Mouse (Mus musculus): ENCODE measurements around the gene Aff1. TPM values are rescaled to one million over a fixed set of nuclear protein-coding genes. Genes with fewer than 3 reads are reported as not detected.
A peak's percentile ranks its signal among the peaks of the same experiment; 100 is the strongest.

The Aff1 gene
- total RNA-seq, 1 experiment from 2014 or later = 76.9 TPM

GRCm38 (mm10) chr5:103690190-103690589 lies 2.0 kb upstream of the Aff1 start:
- ATAC-seq (ENCODE audit: extremely low read depth, insufficient number of reproducible peaks, low FRiP score, poor library complexity, severe bottlenecking) = no peak

DNA sequence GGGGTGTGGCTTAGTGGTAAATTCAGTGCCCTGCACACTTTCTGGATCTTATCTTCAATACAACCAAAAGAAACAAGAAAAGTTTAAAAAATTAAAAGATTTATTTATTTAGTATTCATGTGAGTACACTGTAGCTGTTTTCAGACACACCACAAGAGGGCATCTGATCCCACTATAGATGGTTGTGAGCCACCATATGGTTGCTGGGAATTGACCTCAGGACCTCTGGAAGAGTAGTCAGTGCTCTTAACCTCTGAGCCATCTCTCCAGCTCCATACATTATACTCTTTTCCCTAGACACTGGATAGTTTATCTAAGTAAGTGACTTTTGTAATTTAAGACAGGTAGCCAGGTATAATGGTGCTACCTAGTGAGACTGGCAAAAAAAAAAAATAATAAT lies 1.0 kb upstream of the Aff1 start:
- no peak for ATAC-seq (ENCODE audit: extremely low read depth, insufficient number of reproducible peaks, low FRiP score, poor library complexity, severe bottlenecking)

GRCm38 (mm10) chr5:103692531-103693040 lies 412 bp downstream of the Aff1 start:
- no peak for ATAC-seq (ENCODE audit: extremely low read depth, insufficient number of reproducible peaks, low FRiP score, poor library complexity, severe bottlenecking)

DNA sequence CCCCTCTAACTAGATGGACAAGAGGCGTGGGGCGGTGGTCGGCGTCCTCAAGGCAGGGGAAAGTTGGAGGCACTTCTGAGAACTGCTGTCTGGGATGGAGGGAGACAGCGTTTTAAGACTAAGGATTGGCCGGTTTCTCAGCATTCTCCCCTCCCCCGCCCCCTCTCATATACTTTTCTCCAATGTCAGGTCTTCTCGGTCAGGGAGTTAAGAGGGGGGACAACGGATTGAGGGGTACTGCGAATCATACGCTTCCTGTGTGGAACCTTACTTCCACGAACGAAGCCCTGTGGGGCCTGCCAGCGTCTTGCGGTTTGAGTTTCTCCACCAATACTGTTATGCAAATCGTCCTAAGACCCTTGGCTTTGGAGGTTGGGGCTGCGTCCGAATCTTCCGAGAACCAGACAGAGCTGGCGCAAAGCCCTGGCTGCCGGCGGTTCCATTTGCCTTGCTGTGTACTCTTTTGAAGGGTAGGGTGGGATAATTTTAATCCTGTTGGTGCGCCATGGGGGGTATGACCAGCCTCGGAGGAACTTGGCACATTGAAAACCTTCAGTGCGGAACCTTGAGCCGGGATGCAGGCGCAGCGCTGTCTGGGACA lies 967 bp downstream of the Aff1 start:
- 0 out of 2 replicates have a peak, but pooled peaks have one; percentile 18 for ATAC-seq (ENCODE audit: extremely low read depth, insufficient number of reproducible peaks, low FRiP score, poor library complexity, severe bottlenecking)

- ATAC-seq (ENCODE audit: extremely low read depth, insufficient number of reproducible peaks, low FRiP score, poor library complexity, severe bottlenecking) = no peak
Observed at GRCm38 (mm10) chr5:103694094-103694493, 1.9 kb downstream of the Aff1 start.

- no peak for ATAC-seq (ENCODE audit: extremely low read depth, insufficient number of reproducible peaks, low FRiP score, poor library complexity, severe bottlenecking)
Observed at GRCm38 (mm10) chr5:103697875-103698491, 5.8 kb downstream of the Aff1 start.

- no peak for ATAC-seq (ENCODE audit: extremely low read depth, insufficient number of reproducible peaks, low FRiP score, poor library complexity, severe bottlenecking)
Observed at GRCm38 (mm10) chr5:103698577-103698976, 6.4 kb downstream of the Aff1 start.

DNA sequence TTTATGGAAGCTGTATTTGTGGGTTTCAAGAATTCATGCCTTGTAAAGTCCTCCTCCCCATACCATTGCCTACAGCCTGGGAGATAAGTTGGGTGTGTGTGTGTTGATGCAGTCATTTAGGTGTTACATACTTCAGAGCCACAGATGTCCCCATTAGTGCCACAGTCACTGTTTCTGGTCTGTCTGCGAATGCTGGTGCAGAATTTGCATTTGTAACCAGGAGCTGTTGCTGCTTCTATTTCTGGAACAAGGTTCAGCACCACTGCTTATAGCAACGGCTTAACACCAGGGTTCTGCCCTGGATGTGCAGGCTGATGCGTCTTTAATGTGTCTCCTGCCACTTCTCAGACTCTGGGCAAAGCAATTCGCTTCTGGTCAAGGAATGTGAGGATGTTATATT lies 7.4 kb downstream of the Aff1 start:
- ATAC-seq (ENCODE audit: extremely low read depth, insufficient number of reproducible peaks, low FRiP score, poor library complexity, severe bottlenecking) = peak; percentile 67

DNA sequence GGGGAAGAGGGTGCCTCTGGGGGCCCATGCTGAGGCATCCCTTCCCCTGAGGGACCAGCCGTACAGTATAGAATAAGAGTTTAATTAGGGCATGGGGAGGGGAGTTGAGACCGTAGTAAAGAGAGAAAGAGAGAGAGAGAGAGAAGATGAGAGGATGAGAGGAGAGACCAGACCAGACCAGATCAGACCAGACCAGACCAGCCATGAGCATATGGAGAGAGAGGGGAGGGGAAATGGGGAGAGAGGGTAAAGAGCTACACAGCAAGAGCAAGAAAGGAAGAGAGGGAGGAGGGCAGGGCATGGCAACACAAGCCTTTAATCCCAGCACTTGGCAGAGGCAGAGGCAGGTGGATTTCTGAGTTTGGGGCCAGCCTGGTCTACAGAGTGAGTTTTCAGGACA lies 8.5 kb downstream of the Aff1 start:
- ATAC-seq (ENCODE audit: extremely low read depth, insufficient number of reproducible peaks, low FRiP score, poor library complexity, severe bottlenecking) = no peak

DNA sequence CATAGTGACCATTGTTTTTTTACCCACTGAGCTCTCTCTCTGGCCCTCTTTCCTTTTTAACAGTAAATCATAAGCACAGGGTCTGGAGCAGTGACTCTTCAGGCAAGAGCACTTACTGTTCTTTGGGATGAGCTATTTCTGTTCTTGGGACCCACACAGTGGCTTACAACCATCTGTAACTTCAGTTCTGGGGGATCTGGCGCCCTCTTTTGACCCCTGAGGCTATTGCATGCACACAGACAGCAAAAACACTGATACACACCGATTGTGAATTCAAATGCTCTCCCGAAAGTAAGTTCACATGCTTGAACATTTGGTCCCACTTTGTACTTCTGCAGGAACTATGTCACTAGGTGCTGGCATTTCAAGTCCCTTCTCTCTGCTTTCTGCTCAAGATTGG lies 9.3 kb downstream of the Aff1 start:
- no peak for ATAC-seq (ENCODE audit: extremely low read depth, insufficient number of reproducible peaks, low FRiP score, poor library complexity, severe bottlenecking)

GRCm38 (mm10) chr5:103702527-103702926 lies 10.4 kb downstream of the Aff1 start:
- peak; percentile 59; the same call in 1 of the 2 replicates for ATAC-seq (ENCODE audit: extremely low read depth, insufficient number of reproducible peaks, low FRiP score, poor library complexity, severe bottlenecking)

GRCm38 (mm10) chr5:103705331-103705730 lies 13.2 kb downstream of the Aff1 start:
- ATAC-seq (ENCODE audit: extremely low read depth, insufficient number of reproducible peaks, low FRiP score, poor library complexity, severe bottlenecking) = no peak

DNA sequence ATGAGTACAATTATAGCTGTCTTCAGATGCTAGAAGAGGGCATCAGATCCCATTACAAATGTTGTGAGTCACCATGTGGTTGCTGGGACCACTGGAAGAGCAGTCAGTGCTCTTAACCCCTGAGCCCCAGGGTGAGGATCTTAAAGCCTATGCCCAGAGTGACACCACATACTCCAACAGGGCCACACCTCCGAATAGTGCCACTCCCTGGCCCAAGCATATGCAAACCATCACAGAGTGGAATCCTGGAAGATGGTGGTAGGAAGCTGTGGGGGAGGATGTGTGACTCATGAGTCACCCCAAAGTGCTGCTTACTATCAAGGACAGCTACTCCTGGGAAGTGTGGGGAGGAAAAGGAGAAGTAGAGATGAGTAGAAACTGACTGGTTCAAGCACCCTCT lies 13.7 kb downstream of the Aff1 start:
- no peak for ATAC-seq (ENCODE audit: extremely low read depth, insufficient number of reproducible peaks, low FRiP score, poor library complexity, severe bottlenecking)

GRCm38 (mm10) chr5:103709044-103709443 lies 16.9 kb downstream of the Aff1 start:
- ATAC-seq (ENCODE audit: extremely low read depth, insufficient number of reproducible peaks, low FRiP score, poor library complexity, severe bottlenecking) = peak; percentile 59; the same call in 1 of the 2 replicates

- no peak for ATAC-seq (ENCODE audit: extremely low read depth, insufficient number of reproducible peaks, low FRiP score, poor library complexity, severe bottlenecking)
Observed at GRCm38 (mm10) chr5:103711886-103712285, 19.7 kb downstream of the Aff1 start.

DNA sequence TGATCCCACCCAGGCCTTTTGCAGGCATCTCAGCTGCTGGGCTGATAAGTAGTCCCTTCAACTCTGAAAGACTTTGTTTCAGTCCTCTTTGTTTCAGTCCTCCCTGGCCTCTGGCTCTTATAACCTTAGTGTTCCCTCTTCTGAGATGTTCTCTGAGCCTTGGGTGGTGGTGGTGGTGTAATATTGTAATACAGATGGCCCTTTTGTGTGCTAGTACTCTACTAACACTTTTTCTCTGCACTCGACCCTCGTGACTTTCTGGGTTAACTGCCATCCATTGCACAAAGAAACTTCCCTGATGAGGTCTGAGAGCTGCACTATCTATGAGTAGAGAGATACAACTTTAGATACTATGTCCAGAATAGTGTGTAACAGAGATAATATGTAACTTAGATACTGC lies 21.2 kb downstream of the Aff1 start:
- ATAC-seq (ENCODE audit: extremely low read depth, insufficient number of reproducible peaks, low FRiP score, poor library complexity, severe bottlenecking) = no peak

GRCm38 (mm10) chr5:103714943-103715342 lies 22.8 kb downstream of the Aff1 start:
- no peak for ATAC-seq (ENCODE audit: extremely low read depth, insufficient number of reproducible peaks, low FRiP score, poor library complexity, severe bottlenecking)

DNA sequence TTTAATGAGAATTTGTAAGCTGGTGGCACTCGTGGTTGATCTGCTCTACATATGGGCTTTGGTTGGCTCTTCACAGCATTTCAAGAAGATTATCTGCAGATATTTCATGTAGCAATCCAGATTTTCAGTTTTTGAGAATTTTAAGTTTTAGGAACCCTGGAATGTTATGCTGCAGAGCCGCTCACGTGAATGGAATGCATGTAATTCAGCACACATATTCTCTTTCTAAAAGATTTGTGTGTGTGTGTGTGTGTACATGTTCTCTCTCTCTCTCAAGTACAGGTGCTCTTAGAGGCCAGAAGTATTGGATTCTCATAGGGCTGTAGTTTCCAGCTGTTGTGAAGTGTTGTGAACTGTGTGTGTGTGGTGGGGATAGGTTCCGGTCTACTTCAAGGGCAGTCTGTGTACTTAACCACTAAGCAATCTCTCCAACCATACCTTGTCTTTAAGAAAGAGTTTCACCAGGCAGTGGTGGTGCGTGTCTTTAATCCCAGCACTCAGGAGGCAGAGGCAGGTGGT lies 24.7 kb downstream of the Aff1 start:
- ATAC-seq (ENCODE audit: extremely low read depth, insufficient number of reproducible peaks, low FRiP score, poor library complexity, severe bottlenecking) = no peak

DNA sequence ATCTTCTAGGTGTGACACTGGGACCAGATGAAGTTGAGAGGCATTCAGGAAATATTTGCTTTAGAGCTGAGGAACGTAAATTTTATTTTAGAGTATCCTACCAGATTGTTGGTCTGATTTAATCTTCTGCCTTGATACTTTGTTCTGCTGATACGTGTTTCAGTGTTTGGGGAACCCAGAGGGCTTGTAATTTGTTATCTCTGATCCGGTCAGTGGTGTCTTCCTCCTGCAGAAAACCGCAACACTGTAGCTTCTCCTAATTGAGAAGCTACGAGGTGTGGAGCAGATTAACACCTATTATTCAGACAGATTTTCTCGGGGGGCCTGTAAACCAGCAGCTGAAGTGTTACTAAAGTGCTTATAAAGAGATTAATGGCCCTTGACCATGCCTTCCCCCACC lies 27.0 kb downstream of the Aff1 start:
- no peak for ATAC-seq (ENCODE audit: extremely low read depth, insufficient number of reproducible peaks, low FRiP score, poor library complexity, severe bottlenecking)

DNA sequence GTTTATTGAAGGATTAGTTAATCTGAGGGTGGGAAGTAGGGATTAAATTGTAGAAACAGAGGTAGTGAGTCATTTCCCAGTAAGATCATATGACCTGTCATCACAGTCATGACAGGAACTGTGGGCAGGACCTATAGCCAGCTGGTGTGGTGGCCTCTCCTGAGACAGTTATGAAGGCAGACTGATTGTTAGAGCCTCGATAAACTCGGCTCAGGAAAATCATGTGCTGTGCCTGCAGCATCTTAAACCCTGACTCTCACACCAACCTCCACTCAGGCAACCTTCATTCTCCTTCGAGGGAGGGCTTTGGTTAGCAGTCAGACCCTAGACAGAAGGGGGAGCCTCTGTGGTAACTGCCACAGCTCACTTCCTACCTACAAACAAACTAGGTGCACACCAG lies 27.7 kb downstream of the Aff1 start:
- peak; percentile 36 for ATAC-seq (ENCODE audit: extremely low read depth, insufficient number of reproducible peaks, low FRiP score, poor library complexity, severe bottlenecking)

All from neutrophil, adult 5-6 weeks (primary cell).